Mouse (Mus musculus): Measurements from ENCODE around the gene Adh4. TPM values are rescaled to one million over a fixed set of nuclear protein-coding genes. Genes with fewer than 3 reads are reported as not detected.
"Not testable (repeated sequence)": the region's sequence is repeated elsewhere in the genome, so short reads cannot be mapped to it uniquely, and the experiment has no call there.

Adh4 gene
- total RNA-seq, 1 experiment from 2014 or later, result not detected

DNA sequence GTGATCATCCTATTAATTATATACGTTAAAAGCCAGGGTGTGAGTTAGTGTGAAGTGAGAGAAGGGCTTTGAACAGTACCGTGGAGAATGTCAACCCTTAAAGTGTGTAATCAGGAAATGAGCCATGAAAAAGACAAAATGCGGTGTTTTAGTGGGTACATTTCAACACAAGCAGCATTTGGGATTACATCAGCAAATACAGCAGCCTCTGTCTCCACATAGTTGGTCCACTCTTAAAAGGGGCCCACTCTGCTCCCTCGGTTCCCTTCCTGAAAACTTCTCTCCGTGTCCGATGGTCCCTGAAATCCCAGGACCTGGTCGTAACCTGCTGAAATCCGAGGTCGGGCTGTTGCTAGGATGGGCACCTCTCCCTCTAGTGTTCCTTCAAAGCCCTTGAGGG lies 26.9 kb downstream of the Adh4 start:
- no peak; the same call in 1 of the 2 replicates for ATAC-seq (replicated peaks; ENCODE audit: insufficient number of reproducible peaks, low FRiP score, low TSS enrichment, poor library complexity, severe bottlenecking)

DNA sequence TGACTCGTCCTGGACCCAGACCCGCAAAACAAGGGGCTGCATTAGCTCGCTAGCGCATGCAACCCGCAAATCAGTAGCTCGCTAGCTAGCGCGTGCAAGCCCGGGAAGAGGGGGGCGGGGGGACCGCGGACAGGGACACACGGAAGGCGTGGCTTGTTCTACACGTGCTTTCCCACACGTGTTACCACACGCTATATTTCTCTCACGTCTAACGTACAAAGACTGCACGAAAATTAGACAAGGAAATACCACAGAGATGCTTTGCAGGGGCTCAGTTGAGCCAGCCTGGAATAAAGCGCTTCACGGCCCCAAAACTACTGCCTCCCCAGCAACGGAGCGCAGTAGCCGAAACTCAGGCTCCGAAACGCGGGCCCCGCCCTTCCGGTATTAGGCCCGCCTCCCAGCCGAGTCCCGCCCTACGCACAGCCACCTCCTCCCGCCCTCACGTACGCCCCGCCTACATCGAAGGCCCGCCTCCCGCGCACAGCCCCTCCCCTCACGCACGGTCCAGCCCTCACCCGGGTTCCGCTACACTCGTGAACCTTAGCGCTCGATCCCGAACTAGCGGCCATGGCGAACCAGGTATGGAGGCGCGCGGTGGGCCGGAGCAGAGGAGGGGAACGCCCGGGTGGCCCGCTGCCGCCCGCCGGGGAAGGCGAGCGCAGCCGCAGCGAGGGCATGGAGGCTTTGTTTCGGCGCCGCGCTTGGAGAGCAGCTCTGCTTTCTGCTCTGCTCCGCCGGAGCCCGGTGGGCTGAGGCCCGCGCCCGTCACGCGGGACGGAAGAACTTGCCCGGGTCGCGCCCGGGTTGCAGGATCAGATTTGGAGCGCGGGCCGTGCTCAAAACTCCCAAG lies 27.6 kb downstream of the Adh4 start, which contains the start of gene Adh5:
Gene Adh5 (plus strand): TSS at position 482 of the 853 bp plus-strand sequence.
- peak; percentile 96 for ATAC-seq (replicated peaks; ENCODE audit: insufficient number of reproducible peaks, low FRiP score, low TSS enrichment, poor library complexity, severe bottlenecking)

DNA sequence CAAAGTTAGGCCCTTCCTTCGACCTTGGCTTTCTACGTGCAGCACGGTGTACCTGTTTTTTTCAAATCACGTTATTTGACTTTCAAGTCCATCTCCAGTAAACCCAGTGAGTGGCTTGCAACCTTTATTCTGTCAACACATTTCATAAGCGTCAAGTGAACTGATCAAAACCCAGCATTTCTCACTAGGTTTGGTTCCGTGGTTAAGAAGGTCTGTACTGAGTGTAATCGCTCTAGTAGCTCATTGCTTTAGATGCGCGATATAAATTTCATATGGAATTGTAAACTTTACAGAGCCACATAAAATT lies 28.2 kb downstream of the Adh4 start:
- ATAC-seq (replicated peaks; ENCODE audit: insufficient number of reproducible peaks, low FRiP score, low TSS enrichment, poor library complexity, severe bottlenecking), result no peak

DNA sequence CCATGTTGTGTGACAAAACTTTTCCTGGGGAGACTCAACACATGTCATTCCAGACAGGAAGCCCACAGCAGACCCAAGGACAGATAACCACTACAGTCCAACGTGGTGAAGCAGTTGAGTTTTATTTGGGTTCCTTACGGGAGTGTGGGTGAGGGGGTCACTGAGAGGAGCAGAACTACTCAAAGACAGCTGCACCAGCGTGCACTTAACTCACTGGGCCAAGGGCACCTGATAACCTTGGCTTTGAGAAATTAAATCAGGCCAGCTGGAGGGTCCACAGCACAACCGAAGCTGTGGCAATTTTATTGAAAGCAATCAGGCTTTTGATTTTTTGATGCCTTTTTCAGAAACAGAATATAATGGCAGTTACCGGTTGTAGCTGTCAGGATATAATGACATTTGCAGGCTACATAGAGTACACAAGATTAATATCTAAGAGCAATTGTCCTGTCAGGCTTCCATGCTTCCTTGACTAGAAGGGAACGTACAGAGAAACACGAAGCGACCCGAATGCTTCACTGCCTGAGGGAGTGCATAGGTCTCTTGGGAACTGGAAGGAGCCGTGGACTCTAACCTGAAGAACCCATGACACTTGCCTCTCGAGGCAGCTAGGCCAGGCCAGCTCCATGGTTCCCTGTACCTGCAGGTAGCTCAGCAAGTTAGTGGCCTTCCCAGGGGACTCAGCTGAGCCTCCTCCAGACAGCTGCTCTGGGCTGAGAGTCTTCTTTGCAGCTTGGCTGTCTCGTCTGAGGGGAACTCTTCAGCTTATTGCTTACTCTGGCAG lies 33.0 kb downstream of the Adh4 start:
- ATAC-seq (replicated peaks; ENCODE audit: insufficient number of reproducible peaks, low FRiP score, low TSS enrichment, poor library complexity, severe bottlenecking), result no peak

DNA sequence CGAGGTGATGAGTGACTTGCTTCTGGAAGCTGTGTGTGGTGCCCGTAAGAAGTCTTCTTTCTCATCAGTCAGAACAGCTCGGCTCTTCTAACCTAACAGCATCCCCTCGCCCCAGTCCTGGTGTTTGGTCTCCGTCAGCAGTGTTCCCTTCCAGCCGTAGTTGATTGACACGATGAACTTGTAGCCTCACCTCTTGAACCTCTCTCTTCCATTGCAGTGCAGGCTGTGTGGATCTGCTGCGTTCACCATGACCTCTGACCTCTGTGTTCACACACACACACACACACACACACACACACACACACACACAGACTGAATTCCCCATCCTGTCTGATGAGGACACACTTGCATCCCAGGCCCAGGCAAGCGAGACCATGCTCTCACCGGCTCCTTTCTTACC lies 36.9 kb downstream of the Adh4 start:
- no peak for ATAC-seq (replicated peaks; ENCODE audit: insufficient number of reproducible peaks, low FRiP score, low TSS enrichment, poor library complexity, severe bottlenecking)

DNA sequence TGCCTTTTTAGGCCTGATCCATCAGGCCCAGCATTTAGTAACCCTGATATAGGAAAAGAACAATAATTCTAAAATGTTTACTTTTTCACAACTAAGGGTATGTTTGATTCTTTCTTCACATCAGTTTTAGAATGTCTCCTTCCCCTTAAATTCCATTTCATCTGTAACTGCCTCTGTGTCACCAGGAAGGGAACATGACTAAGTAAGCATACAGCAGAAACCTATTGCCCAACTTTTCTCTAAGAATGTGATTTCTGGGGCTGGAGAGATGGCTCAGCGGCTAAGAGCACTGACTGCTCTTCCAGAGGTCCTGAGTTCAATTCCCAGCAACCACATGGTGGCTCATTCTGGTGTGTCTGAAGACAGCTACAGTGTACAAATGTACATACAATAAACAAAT lies 39.0 kb downstream of the Adh4 start:
- no peak for ATAC-seq (replicated peaks; ENCODE audit: insufficient number of reproducible peaks, low FRiP score, low TSS enrichment, poor library complexity, severe bottlenecking)

DNA sequence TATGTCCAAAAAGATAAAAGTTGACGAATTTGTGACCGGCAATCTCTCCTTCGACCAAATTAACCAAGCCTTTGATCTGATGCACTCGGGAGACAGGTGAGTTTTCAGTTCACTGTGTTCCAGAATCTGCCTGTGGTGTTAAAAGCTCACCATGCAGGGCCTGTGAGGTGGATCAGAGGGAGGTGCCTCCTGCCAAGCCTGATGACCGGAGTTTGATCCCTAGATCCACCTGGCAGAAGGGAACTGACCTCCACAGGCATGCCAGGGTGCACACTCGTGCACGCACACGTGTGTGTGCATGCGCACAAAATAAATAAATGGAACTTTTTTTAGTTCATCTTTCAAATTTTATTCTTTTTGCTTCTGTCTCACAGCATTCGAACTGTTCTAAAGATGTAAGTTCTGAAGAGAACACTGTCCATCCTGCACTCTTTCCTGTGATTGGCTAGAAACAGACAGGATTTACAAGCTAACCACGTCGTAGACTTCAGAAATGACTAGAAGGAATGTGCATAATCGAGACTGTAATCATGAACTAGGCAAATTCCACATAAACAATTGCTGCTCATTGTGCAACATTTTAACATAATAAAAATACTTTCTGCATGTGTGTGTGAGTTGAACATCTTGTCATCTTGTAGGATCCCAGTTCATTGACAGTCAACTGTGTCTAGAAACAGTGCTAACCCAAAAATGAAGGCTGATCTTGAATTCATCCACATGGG lies 39.6 kb downstream of the Adh4 start:
- ATAC-seq (replicated peaks; ENCODE audit: insufficient number of reproducible peaks, low FRiP score, low TSS enrichment, poor library complexity, severe bottlenecking), result no peak

DNA sequence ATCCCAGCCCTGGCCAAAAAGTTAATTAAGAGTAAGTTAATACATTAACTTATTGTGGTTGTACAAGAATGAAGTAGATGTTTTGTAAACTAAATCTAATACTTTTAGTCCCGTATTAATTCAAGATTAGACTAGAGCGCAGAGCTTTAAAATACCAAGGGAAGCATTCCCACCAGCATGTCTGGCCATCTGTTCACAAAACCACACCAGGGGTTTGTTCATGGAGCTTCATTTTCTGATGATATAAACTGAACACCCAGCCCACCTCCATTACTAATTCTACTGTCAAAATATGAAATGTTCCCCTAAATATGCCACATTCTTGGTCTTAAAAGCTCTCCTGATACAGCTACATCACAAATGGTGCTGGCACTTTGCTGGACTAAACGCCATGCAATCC lies 43.2 kb downstream of the Adh4 start:
- no peak for ATAC-seq (replicated peaks; ENCODE audit: insufficient number of reproducible peaks, low FRiP score, low TSS enrichment, poor library complexity, severe bottlenecking)

DNA sequence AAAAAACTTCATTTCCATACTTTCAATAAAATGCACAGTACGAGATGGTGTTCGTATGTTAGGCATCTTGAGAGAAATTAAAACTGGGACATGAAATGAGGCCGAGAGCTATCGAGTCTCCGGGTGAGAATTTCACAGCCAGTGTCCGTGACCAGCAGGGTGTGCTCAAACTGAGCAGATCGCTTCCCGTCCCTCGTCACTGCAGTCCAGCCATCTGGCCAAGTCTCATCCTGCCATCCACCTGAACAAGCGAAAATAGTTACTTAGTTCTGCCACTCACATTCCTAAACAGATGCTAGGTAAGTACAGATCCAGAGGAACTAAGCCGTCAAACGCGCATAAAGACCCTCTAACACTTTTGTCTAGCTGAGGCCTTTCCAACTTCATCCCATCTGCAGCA lies 45.0 kb downstream of the Adh4 start:
- no peak for ATAC-seq (replicated peaks; ENCODE audit: insufficient number of reproducible peaks, low FRiP score, low TSS enrichment, poor library complexity, severe bottlenecking)

DNA sequence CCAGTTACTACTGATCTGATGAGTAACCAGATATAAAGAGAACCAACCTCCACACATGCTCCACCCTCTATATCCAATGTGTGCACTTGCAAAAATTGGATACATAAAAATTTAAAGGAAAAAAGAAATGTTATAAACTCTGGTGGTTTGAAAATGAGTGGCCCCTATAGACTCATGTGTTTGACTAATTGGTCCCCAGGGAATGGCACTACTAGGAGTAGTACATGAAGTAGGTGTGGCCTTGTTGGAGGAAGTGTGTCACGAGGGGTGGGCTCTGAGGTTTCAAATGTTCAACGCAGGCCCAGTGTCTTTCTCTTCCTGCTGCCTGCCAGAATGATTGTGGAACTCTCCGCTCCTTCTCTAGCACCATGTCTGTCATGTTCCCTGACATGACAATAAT lies 46.6 kb downstream of the Adh4 start:
- no peak for ATAC-seq (replicated peaks; ENCODE audit: insufficient number of reproducible peaks, low FRiP score, low TSS enrichment, poor library complexity, severe bottlenecking)

DNA sequence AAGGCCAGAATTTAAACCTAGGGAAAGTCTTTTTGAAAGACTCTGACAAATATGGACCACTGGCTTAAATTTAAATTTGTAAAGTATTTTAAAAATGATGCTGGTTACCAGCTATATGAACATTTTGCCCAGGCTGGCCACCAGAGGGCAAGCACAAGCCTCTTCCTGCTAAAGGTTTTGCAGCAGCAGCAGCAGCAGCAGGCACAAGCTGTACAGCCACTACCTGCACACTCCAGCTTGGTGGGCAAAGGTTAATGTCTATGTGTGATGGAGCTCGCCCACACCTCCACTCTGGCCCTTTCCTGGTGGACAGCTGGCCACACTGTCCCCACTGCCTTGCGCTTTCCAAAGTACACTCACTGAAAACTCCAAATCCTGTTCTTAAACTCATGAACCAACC lies 47.9 kb downstream of the Adh4 start:
- 0 out of 2 replicates have a peak, but pooled peaks have one; percentile 24 for ATAC-seq (replicated peaks; ENCODE audit: insufficient number of reproducible peaks, low FRiP score, low TSS enrichment, poor library complexity, severe bottlenecking)

DNA sequence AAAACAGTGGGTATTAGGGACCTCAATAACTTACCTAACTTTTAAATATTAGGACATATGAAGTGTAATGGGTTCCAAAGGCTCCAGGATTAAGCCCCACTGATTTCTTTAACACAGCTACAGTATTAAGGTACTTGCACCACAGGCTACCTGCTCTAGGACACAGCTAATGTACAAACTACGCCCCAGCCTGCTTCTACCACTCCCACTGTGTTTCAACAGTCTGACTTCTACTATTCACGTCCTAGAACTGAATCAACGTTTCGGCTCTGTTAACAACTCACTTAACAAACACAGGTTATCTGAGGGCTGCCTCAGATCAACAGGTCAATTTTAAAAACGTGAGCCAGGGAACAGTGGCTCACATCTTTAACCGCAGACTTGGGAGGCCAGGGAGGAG lies 48.5 kb downstream of the Adh4 start:
- ATAC-seq (replicated peaks; ENCODE audit: insufficient number of reproducible peaks, low FRiP score, low TSS enrichment, poor library complexity, severe bottlenecking), result no peak

DNA sequence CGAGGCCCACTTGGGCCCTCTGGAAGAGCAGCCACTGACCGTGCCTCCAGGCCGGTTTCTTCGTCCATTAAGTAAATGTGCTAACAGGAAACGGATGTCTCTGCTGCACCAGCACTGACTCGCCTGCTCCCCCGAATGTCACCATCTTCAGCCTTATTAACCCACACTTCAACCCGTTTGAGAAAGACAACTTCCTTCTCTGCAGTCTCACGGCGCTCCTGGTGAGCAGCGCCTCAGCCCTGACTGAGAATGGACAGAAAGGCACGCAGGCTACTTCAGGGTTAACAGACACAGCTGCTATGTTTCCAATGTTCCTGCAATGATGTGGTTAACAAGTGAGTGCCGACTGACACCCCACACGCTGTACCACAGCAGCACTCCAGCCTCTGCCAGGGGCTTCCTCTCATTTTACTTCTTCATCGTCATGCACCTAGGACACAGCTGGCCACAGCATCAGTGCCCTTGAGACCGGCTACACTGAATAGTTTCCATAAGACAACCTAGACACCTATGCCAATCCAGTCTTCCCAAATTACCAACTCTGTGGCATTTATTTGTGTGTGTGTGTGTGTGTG lies 49.4 kb downstream of the Adh4 start:
- ATAC-seq (replicated peaks; ENCODE audit: insufficient number of reproducible peaks, low FRiP score, low TSS enrichment, poor library complexity, severe bottlenecking), result peak; percentile 46; the same call in 1 of the 2 replicates

DNA sequence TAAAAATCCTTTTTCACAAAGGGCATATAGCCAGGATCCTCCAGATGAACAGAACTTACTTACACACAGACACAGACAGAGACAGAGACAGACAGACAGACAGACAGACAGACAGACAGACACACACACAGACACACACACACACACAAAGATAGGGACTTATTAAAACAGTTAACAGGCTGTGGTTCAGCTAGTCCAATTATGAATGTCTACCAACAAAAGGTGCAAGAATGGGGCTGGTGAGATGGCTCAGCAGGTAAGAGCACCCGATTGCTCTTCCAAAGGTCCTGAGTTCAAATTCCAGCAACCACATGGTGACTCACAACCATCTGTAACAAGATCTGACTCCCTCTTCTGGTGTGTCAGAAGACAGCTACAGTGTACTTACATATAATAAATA lies 51.4 kb downstream of the Adh4 start:
- not testable (repeated sequence) for ATAC-seq (replicated peaks; ENCODE audit: insufficient number of reproducible peaks, low FRiP score, low TSS enrichment, poor library complexity, severe bottlenecking)

DNA sequence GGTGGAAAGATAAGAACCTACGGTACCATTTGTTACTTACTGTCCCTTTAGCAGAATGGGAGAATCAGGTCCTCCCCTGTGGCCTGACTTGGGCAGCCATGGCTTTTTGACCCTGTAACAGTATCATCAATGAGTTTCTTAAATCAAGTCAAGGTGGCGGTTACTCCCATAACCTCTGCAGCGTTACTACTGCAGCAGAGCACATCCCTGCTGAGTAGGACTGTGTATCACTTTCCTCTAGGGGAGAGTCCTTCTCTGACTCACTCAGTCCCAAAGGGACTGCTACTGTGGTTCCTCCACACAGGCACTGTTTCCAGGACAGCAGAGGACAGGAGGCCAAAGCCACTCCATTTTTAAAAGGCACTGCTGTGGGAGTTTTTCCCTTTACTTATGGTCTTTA lies 55.8 kb downstream of the Adh4 start:
- ATAC-seq (replicated peaks; ENCODE audit: insufficient number of reproducible peaks, low FRiP score, low TSS enrichment, poor library complexity, severe bottlenecking), result no peak

DNA sequence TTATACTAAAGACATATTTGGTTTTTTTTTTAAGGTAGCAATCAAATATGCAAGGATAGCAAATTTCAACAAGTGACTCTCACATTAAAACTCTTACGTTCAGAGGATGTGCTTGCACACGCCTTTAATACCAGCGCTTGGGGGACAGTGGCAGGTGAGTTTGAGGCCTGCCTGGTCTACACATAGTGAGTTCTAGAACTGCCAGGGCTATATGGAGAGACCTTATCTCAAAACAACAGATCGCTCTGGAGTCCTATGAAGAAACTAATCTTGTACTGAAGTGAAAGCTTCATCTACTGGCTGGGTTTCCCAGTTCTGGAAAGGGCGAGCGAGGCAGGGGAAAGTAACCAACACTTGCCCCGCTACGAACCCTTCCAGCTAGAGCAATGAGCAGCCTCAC lies 64.2 kb downstream of the Adh4 start:
- ATAC-seq (replicated peaks; ENCODE audit: insufficient number of reproducible peaks, low FRiP score, low TSS enrichment, poor library complexity, severe bottlenecking), result no peak

Data from monocyte, adult 5-6 weeks (primary cell).